Mouse (Mus musculus): ENCODE measurements around the gene Mog.

DNA sequence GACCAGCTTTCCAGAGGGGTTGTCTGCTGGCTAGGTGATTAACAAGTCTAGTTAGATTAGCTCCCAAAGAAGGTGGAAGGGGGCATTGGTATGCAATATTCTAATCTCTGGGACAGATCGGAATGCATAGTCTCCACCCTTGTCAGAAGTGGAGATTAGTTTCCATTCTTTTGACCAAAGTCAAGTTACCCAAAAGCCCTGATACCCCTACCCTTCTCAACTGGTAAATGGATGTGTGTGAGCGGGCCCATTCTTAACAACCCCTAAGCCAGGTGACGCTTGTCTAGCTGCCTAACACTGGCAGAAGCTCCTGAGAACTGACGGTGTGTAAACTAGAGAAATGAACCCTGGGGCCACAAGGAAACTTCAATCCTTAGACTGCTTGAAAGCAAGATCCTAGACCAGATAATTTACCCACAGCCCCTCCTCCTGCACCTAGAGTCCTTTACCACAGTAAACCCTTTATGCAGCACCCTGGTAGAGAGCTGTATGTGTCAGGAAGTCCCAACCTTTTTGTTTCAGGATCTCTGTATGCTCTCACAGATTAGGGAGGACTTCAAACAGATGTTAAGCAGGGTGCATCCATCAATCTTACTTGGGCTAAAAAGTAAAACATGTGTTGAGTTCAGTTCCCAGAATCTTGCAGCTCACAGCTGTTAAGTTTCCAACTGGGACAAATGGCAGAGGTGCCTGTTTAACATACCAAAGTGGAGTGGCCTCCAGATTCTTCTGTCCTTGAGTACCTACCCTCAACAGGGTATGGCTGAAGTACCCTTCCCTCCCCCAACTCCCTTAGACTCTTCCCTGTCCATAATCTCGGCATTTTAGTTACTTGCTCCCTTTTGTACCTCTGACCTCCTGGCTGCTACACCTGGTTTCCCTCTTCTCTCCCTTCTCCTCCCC, 40.7 kb downstream of the Mog start:
- no peak for TF ChIP-seq EP300 (IDR thresholded peaks at IDR 0.05; ENCODE audit: low read depth)
- no peak for TF ChIP-seq CTCF (IDR thresholded peaks at IDR 0.05; ENCODE audit: low read depth)

All from liver, embryonic 14.5 days (tissue).